Mouse (Mus musculus): ENCODE measurements around the gene Ankrd11.
"Not testable (repeated sequence)": the region's sequence is repeated elsewhere in the genome, so short reads cannot be mapped to it uniquely, and the experiment has no call there.

Gene Ankrd11

DNA sequence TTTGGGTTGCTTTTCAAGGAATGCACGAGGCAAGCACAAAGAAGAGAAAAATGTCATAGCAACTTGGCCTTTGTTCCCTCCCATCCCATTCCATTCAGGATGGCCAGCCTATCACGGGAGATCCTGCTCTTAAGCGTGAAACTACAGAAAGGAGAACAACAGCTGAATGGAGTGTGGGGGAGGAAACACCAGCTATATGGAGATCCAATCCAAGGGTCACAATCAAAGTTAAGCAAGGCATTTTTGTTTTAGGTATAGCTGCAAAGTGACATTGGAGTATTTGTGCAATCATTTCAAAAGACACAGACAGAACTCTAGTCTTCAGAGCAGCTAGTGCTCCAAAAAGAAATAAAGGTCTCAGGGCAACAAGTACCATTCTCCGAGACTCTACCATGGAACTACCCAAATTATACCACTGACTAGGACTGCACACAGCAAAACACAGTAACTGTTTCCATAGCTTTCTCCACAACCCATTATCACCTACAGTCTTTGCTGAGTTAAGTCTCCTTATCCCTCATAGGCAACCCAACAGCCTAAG, 1.9 kb downstream of the Ankrd11 start:
- no peak for DNase-seq (ENCODE audit: low spot score)

- no peak for DNase-seq (ENCODE audit: low spot score)
These were observed 2.5 kb downstream of the Ankrd11 start for GRCm38 (mm10) chr8:123039376-123040109.

- no peak for DNase-seq (ENCODE audit: low spot score)
These were observed 3.7 kb downstream of the Ankrd11 start for GRCm38 (mm10) chr8:123038351-123038750.

DNA sequence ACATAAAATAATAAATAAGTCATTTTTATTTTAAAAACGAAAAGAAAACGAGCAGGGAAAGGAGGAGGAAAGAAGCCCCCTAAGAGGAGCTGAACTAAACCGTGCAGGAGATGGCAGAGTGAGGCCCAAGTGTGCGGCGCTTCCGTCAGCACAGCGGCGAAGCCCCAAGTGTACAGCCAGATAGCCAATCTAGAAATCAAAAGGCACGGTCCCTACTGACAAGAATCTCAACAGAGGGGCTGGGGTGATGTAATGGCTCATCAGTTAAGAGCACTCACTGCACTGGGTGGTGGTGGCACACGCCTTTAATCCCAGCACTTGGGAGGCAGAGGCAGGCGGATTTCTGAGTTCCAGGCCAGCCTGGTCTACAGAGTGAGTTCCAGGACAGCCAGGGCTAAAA, 4.6 kb downstream of the Ankrd11 start:
- no peak for DNase-seq (ENCODE audit: low spot score)

GRCm38 (mm10) chr8:123036956-123037355, 5.1 kb downstream of the Ankrd11 start:
- no peak for DNase-seq (ENCODE audit: low spot score)

DNA sequence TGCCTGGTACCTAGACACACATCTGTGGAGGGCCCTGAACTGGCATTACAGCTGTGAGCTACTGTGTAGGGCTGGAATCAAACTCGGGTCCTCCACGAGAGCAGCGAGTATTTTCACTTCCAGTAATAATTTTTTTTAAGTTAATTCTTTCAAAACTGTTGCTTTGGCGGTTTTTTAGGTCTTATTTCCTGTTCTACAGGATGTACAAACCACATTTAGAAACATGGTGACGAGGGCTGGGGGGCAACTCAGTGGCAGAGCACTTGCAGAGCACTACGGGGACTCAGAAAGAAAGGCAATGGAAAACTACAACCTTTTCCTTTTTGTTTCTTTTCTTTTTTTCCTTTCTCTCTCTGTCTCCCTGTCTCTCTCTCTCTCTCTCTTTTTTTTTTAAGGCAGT, 7.9 kb downstream of the Ankrd11 start:
- DNase-seq (ENCODE audit: low spot score): no peak

- DNase-seq (ENCODE audit: low spot score): no peak
These were observed 8.6 kb downstream of the Ankrd11 start for GRCm38 (mm10) chr8:123033431-123033830.

- no peak for DNase-seq (ENCODE audit: low spot score)
These were observed 9.3 kb downstream of the Ankrd11 start for GRCm38 (mm10) chr8:123032730-123033129.

DNA sequence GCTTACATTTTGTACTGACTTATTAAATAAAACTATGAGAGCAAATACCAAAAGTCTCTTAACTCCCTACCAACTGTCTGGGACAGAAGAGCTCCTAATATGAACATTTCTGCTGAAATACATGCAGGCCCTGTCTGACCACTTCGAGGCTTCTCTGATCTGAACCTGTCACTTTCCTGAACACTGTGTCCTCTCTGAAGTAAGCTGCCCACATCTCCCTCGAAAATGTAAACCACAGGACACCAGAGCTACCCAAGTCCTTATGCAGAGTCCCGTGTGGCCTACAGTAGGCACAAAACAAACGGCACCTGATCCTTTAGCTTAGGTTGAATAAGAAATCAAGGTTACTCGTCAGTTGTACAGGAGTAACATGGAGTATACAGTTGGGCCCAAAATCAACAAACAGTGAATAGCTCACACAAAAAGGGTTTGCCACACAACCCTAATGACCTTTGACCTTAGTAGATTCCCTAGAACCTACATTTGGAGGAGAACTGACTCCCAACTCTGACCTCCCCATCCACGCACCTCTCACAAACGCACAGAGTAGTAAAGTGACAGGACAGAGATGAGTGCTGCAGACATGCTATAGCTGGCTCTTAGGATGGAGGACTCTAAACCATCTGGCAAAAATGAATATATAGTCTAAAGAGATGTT, 10.6 kb downstream of the Ankrd11 start:
- no peak for DNase-seq (ENCODE audit: low spot score)

DNA sequence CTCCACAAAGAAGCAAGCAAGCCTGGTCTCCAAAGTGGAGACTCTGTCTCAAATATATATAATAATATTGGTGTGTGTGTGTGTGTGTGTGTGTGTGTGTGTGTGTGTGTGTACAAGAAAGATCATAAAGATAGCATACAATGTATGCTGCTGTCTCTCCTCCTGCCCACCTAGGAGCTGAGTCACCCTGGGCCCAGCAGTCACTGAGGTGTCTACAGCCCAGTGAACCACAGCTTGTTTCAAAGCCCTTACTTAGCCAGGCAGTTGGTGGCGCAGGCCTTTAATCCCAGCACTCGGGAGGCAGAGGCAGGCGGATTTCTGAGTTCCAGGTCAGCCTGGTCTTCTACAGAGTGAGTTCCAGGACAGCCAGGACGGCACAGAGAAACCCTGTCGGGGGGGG, 12.0 kb downstream of the Ankrd11 start:
- not testable (repeated sequence) for DNase-seq (ENCODE audit: low spot score)

DNA sequence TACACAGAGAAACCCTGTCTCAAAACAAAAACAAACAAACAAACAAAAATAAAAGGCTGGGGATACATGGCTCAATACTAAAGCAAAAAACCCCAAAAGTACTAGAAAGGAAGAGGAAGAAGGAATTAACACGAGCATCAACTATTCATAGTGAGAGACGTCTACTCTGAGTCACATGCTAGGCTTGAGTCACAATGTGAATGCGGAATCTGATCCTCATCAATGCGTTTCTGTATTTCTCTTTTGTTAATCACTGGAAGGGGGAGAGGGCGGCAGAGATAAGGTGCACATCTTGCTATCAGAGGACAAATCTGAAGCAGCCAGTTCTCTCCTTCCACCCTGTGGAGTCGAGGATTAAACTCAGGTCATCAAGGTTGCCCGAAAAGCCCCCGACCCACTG, 14.3 kb downstream of the Ankrd11 start:
- DNase-seq (ENCODE audit: low spot score): no peak

DNA sequence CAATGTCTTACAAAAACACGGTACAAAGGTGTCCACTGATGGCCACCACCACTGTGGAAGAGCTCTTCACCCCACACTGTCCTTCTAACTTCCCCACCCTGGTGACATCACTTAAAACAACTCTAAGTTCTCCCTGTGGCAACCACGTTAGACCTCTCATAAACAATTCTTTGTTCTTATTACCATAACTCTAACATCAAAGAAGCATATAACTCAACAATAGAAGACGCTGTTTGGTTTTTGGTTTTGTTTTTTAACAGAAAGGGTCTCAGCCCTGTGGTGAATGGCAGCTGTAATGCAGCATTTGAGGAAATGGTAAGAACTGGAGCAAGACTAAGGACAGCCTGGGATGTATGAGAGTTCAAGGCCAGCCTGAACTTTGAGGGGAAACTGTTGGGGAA, 16.1 kb downstream of the Ankrd11 start:
- no peak for DNase-seq (ENCODE audit: low spot score)

DNA sequence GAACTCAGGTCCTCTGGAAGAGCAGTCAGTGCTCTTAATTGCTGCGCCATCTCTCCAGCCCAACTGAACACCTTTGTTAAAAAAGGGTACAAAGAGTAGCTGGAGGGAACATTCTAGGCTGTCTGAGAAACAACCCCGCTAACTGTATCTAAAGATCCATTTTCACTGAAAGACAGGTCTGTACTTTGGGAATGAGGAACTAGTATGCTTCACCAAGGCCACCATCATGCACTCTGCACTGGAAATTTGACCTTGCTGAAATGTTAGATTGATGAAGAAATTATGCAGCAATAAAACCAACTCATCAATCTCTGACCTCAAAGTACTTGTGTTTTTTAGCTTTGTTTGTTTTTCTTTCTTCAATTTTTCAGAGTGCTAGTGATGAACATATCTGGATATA, 17.9 kb downstream of the Ankrd11 start:
- no peak for DNase-seq (ENCODE audit: low spot score)

DNA sequence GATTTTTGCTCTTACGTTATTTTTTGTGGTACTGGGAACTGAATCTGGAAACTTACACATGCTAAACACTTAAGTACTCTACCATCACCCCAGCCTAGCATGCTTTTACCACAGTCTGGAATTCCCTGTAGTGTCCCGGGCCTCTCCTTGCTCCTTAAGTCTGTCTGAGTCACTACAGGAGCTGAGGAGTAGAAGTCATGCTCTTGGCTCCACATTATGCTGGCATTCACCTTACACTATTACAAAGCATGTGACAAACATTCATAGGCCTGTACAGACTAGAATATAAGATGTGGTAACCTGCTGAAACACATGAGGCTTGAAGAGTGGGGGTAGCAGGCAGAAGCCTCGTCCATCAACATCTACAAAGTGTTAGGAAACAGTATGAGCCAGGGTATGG, 19.4 kb downstream of the Ankrd11 start:
- no peak for DNase-seq (ENCODE audit: low spot score)

DNA sequence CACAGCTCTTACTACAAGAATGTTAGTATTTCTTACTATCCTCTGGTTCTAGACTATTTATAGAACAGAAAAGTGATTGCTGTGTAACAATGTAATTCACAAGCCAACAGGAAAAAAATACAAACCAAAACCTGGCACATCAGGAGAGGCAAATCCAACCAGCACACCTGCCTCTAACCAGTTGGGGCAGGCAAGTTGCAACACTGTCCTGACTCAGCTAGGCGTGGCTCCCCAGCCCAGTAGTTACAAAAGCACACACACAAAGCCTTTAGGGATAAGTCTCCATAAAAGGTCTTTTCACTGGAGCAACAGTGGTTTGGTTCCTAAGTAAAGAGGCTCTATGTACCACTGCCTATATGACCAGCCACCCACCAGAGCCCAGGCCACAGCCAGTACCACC, 20.8 kb downstream of the Ankrd11 start:
- no peak for DNase-seq (ENCODE audit: low spot score)

- no peak for DNase-seq (ENCODE audit: low spot score)
These were observed 21.2 kb downstream of the Ankrd11 start for GRCm38 (mm10) chr8:123020859-123021258.

- DNase-seq (ENCODE audit: low spot score): no peak
These were observed 22.0 kb downstream of the Ankrd11 start for GRCm38 (mm10) chr8:123020084-123020483.

DNA sequence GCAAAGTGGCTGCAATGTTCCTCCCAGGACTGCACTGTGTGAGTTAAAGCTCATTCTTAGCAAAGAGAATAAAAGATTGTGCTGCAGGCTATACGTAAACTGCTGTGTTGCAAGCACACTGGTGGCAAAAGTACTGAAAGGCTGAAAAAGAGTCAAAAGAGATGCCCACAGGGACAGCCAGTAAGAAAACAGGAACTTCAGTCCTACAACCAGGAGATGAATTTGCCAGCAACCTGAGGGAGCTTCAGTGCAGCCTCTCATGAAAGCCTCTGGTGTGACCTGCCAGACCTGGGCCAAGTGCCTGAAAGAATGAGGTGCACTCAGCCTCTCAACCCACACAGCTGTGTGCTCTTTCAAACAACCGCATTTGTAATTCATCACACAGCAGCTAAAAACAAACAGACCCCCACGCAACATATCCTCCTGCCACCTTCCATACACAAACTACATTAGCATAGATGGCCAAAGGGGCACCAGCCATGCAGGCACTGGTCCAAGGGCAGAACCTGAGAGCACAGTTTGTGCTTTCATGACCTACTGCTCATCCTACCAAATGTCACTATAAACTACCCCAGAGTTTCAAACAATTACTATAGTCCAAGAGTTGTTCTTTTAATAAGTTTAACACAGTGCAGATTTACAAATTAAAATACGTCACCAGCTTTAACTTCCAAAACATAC, 23.5 kb downstream of the Ankrd11 start:
- DNase-seq (ENCODE audit: low spot score): no peak

DNA sequence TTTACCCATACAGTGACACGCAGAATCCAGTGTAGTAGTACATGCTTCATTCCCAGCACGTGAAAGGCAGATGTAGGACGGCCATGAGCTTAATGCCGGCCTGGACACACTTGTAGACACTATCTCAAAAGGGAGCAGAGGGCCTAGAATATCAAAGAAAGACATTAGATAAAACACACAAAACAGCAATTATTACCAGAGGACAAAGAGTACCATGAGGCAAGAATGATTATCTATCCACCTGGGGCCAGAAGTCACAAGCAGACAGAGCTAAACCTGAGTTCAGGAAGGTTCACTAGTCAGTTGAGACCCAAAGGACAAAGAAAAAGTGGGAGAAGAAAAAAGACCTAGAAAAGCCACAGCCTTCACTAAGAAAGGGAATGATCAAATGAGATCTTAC, 24.9 kb downstream of the Ankrd11 start:
- no peak for DNase-seq (ENCODE audit: low spot score)

DNA sequence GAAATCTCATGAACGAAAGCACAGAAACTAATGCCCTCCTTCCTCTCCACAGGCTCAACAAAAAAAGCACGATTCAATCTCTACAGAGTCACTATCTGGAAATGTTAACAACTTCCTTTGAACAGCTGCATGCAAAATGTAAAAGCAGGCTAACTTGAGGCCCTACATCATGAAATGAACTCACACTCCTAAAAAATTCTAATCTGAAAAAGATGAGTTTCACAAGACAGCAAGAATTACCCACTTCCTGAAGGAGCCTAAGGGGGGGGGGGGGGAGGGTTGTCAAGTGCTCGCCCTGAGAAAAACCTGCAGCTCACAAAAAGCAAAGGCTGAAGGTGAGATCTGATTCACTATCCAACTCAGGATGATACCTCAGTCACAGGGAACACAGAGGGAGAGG, 27.0 kb downstream of the Ankrd11 start:
- DNase-seq (ENCODE audit: low spot score): no peak

DNA sequence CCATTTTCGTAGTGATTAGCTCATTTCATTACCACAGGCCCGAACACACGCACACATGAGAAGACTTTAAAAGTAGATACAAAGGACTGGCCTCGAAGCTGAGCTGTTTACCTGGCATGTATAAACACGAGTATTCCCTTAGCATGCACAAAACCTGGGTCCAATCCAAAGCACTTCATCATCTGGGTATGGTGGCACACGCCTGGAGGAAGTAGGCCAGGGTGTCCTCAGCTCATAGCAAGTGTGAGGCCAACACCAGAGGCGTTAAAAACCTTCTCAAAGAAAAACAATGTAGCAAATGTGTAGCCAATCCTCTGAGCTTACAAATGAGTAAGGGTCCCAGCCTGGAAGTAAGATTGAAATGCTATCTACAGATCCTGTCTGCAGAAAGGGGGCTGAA, 27.6 kb downstream of the Ankrd11 start:
- no peak for DNase-seq (ENCODE audit: low spot score)

- DNase-seq (ENCODE audit: low spot score): no peak
These were observed 30.8 kb downstream of the Ankrd11 start for GRCm38 (mm10) chr8:123011321-123011720.

DNA sequence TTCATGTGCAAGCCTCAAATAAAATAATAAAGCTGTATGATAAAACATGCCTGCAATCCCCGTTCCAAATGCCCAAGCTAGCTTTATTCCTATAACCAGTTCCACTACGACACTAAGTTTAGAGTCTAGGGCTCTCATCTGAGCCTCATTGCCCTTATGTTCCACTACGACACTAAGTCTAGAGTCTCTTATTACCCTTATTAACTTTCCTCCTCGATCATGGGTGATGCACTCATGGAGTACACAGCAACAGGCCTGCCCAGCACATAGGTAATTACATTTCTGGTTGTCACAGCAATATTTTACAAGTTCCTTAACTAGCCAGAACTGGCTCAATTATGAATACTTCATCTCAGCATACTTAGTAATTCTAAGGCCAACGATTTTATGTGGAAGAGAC, 36.3 kb downstream of the Ankrd11 start:
- DNase-seq (ENCODE audit: low spot score): no peak
